Mouse (Mus musculus) embryo, embryonic 9.5 days (tissue): ENCODE results near the gene BC030499.
"Not testable (repeated sequence)": the region's sequence is repeated elsewhere in the genome, so short reads cannot be mapped to it uniquely, and the experiment has no call there.

Source experiments
- DNase-seq: peaks from one replicate; pipeline ENCODE4 v3.0.0-alpha.2; 2017; ENCODE audit errors: extremely low spot score

The BC030499 gene

GRCm38 (mm10) chr11:78290654-78291053, at the start of gene BC030499:
Gene BC030499, plus strand, starts transcription at chr11:78290841.
- no peak for DNase-seq

- DNase-seq = no peak
Measured at GRCm38 (mm10) chr11:78245261-78245626, 45.4 kb upstream of the BC030499 start.

GRCm38 (mm10) chr11:78245627-78246317, 44.9 kb upstream of the BC030499 start, which contains the start of the genes Sdf2 and Supt6:
Gene Sdf2, plus strand, starts transcription at chr11:78245746.
Gene Supt6, minus strand, starts transcription at chr11:78245987.
- peak; percentile 95 for DNase-seq

DNA sequence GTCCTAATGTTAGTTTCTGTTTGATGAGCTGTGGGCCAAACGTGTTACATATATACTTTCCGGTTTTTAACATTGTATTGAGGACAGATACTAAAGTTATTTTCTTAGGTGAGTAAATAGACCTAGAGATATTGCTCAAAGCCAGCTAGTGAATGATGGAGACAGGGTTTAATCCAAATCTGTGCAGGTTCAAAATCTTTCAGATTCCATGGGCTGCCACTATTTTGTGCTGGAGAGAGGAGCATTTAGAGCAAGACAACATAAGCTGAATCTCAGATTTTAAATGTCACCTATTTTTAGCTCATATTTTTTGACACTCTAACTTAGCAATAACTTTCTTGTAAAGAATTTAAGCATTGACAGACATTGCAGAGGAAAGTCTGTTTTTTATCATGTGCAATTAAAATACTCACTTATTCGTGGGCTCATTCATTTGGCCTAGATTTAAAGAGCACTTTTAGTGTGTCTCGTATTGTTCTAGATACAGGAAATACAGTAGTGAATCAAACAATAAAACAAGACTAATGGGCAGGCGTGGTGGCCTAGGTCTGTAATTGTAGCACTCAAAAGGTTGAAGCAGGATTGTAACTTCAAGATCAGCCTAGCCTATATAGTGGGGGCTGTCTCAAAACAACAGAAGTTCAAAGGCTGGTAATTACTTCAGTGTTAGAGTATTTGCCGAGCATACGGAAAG, 44.2 kb upstream of the BC030499 start:
- no peak for DNase-seq

GRCm38 (mm10) chr11:78247012-78247348, 43.7 kb upstream of the BC030499 start:
- no peak for DNase-seq

GRCm38 (mm10) chr11:78247727-78248140, 42.9 kb upstream of the BC030499 start:
- DNase-seq = no peak

DNA sequence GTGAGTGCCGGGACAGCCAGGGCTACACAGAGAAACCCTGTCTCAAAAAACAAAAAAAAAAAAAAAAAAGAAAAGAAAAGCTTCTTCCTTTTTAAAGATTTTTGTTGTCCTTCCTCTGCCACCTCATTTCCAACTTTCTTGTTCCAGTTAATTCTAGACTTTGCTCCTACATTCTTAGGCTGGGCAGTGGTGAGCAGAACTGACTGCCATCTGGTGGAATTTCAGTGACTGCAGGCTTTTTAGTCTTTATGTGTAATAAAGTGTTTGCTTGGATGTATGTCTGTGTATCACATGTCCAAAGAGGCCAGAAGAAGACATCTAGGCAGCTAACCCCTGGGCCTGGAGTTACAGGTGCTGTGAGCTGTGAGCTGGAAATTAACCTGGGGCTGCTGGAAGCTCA, 34.0 kb upstream of the BC030499 start:
- no peak for DNase-seq

DNA sequence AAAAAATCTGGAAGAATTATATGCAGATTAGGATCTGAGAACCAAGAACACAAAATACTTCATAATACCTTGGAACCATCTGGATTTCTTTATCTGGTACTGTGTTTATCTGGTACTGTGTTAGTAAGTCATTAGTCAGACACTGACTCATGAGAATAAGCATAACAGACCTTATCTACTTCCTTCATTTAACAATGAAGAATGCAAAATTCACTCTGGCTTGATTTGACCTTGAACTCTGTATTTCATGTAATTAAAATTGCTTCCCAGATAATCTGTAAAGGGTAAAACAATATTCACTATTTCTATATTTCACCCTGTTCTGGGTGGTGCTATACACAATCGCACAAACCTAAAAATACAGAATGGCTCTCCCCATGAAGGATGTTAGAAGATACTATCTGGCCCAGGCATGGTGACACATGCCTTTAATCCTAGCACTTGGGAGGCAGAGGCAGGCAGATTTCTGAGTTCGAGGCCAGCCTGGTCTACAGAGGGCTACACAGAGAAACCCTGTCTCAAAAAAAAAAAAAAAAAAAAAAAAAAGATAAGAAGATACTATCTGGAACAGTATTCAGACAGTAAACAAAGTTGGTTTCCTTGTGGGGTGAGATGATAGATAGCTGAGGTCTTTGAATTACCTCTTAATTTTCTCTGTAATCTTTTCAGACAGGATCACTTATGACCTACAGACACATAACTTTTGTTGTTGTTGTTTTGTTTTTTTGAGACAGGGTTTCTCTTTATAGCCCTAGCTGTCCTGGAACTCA, 30.0 kb upstream of the BC030499 start:
- DNase-seq = no peak

DNA sequence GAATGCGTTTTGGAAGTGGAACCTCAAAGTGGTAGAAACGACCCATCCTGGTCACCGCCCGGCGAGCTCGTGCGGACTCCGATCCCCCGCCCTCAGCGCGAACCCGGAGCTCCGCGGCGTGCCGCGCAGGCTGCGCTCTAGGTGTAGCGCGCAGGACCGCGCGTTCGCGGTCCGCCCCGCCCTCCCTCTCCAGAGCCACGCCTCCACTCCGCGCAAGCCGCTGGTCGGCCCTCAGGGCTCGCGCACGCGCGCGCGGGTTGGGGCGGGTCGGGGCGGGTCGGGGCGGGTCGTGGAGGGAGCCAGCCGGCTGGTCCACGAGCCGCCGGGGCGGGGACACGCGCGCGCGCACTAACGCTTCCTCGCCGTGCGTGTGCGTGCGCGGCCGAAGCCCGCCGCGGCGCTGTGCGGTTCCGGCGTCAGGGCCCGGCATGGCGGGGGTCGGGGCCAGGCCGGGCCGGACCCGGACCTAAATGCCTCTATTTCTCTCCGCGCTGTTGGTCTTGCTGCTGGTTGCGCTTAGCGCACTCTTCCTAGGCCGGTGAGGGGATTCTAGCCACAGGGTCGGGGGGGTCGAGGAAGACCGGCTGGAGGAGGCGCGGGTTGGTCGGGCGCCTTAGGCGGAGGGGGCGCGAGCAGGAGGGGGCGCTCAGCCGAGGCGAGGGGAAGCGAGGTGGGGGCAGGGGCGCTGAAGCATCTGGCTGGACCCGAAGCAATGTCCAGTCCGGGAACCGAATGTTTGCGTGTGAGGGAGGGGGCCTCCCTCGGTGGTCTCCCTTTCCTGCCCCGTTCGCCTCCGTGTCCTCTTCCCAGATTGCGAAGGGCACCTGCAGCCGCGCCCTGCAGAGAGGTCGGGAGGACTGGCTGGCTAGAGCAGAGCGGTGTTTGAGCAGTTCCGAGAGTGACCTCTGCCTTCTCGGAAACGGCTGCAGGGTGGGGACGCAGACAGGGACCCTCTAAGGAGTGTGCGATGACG, 29.0 kb upstream of the BC030499 start, which contains the start of gene 2610507B11Rik:
TSS of gene 2610507B11Rik (plus strand) at position 373 of the 973 bp plus-strand sequence.
- peak; percentile 95 for DNase-seq

DNA sequence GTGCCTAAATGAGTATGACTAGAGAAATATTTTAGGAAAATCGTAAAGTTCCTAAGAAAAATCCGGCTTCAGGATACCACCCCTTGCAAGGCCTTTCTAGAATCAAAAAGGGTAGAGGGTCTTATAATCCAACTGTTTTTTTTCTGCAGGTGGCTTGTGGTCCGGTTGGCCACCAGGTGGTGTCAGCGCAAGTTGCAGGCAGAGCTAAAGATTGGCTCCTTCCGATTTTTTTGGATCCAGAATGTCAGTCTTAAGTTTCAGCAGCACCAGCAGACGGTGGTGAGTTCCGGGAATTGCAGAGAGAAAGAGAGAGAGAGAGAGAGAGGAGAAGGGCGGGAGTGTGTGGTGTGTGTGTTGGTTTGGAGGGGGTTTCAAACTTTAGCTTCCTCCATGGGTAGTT, 28.1 kb upstream of the BC030499 start:
- peak; percentile 57 for DNase-seq

DNA sequence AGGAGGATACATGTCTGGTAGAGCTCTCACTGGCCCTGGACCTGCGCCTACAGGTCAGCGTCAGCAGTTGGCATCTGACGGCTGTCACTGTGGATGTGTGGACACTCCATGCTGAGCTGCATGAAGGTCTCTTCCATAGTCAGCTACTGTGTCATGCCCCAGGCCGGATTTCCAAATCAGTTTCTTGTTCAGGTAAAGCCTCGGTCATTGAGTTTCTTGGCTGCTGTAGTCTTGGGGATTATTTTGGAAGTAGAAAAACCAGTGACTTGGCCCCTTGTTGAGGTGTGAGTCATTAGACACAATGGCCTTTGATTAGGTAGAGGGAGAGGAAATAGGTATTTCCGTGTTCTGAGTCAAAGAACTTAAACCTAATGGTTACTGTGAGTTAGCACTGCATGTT, 25.1 kb upstream of the BC030499 start:
- DNase-seq = no peak

GRCm38 (mm10) chr11:78271986-78272385, 18.7 kb upstream of the BC030499 start:
- no peak for DNase-seq

DNA sequence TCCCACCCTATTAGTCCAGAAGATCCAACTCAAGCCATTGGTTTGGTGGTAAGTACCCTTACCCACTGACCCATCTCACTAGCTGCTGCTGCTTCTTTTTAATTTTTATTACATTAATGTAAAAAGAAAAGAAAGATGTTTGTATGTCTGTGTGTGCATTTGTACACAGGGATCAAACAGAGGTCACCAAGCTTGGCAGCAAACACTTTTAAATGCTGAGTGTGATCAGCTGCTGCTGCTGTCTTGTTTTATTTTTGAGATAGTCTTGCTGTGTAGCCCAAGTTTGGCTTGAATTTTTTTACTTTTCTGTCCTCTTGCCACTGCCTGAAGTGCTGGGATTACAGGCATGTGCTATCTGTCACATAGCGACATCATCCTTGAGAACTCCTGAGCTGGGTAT, 15.0 kb upstream of the BC030499 start:
- DNase-seq = no peak

DNA sequence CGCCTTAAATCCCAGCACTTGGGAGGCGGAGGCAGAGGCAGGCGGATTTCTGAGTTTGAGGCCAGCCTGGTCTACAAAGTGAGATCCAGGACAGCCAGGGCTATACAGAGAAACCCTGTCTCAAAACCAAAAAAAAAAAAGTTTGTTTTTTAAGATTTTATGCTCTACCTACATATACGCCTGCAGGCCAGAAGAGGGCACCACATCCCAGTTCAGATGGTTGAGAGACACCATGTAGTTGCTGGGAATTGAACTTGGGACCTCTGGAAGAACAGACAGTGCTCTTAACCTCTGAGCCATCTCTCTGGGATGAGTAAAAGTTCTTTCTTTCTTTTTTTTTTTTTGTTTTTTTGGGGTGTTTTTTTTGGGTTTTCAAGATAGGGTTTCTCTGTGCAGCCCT, 14.5 kb upstream of the BC030499 start:
- not testable (repeated sequence) for DNase-seq

- no peak for DNase-seq
Measured at GRCm38 (mm10) chr11:78278853-78279252, 11.8 kb upstream of the BC030499 start.

DNA sequence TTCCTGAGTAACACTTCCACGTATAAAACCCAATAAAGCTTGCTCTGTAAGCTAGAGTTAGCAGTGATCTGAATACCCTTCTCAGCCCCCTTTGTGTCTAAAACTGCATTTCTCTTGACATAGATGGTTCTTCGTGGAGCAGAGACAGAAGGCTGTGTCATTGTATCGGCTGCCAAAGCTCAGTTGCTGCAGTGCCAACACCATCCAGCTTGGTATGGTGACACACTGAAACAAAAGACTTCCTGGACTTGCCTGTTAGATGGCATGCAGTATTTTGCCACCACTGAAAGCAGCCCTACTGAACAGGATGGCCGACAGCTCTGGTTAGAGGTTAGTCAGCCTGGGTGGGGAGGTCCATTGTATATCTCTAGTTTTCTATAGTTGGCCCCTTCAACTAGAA, 11.1 kb upstream of the BC030499 start:
- DNase-seq = no peak

DNA sequence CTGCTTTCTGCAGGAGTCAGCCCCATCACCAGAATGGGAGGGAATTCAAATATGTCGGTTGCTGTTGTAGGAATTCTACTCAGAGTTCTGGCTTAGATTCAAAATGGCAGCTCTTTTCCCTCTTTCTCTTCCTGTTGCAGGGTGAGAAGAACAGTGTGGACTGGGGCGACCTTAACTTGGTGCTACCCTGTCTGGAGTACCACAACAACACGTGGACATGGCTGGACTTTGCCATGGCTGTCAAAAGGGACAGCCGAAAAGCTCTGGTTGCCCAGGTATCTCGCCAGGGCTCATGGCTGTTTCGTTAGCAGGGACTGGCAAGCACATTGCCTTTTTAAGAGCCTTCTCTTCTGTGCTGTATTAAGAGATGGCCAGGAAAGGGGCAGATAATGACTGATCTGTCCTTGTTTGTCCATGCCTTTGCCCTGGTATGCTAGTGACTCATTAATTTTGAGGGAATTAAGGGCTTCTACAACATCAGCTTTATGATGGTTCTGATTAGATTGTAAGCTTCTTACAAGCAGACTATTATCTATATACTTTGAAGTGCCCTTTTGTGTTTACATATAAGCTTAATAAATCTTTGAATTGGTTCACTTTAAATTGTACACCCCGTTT, 1.4 kb upstream of the BC030499 start:
- DNase-seq = no peak

DNA sequence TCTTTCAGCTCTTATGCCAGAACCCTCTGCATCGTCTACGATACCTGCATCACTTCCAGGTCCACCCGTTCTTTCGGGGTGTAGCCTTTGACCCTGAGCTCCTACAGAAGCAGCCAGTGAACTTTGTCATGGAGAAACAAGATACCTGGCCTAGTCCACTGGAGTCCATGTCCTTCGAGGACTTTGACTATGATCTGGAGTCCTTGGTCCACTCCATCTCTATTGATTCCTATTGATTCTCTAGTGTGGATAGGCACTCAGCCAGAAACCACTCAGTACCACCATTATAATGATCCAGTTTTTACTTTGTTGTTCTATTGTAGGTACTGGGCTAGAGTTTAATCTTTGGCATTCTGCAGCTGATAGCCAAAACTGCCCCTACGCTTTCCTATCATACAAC, 3.9 kb downstream of the BC030499 start:
- no peak for DNase-seq

DNA sequence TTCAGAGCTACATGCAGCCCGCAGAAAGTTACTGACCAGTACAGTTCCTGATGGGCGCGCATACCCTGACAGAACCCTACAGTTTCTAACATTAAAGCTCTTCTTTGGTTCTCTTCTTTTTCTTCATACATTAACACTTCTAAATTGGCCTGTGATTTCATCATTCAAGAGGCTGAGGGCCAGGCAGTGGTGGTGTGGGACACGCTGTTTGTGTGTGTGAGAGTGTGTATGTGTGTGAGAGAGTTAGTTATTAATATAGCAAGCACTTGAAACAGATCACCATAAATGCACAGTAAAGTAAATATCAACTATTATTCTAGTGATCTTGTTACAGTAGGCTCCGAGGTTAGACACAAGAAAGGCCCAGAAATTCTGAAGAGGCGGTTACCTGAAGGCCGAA, 10.3 kb downstream of the BC030499 start:
- DNase-seq = no peak

DNA sequence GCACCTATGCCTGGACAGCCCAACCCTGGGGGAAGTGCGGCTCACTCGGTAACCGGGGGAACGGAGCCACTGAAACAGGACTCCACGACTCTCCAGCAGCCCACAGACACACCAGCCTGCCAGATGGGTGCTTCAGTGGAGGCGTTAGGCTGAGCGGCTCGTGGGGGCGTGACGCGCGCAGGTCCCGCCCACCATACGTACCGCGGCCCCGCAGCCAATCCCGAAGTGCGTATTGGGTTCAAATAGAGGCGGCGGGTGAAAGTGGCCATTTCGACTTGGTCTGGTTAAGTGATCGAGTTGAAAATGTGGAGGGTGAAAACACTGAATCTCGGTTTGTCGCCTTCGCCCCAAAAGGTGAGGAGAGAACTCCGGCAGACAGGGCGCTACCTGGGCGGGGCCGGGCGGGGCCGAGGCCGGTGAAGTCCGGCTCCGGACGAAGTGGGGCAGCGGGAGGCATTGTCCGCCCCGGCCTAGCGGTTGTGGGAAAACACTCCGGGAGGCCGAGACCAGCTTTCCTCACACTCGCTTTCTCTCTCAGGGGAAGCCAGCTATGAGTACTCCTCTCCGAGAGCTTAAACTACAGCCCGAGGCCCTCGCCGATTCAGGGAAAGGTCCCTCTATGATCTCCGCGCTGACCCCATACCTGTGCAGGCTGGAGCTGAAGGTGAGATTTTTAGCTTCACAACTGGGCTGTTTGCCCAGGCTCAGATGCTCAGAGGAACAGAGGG, 10.9 kb downstream of the BC030499 start, which contains the start of gene Spag5:
TSS of gene Spag5 (plus strand) at position 173 of the 728 bp plus-strand sequence.
- DNase-seq = peak; percentile 90
